Mouse (Mus musculus) megakaryocyte, embryonic 14.5 days (primary cell): ENCODE results near the gene Aldh3a2.

Source experiments
- FLI1 ChIP-seq: IDR thresholded peaks from 2 replicates; pipeline ENCODE4 v1.6.1; 2012; ENCODE audit warnings: low read length, inconsistent platforms, mixed read lengths
- GATA1 ChIP-seq: IDR thresholded peaks from 3 replicates; pipeline ENCODE4 v1.6.1; 2012; ENCODE audit warnings: mixed read lengths, low read length, inconsistent platforms, borderline replicate concordance

DNA sequence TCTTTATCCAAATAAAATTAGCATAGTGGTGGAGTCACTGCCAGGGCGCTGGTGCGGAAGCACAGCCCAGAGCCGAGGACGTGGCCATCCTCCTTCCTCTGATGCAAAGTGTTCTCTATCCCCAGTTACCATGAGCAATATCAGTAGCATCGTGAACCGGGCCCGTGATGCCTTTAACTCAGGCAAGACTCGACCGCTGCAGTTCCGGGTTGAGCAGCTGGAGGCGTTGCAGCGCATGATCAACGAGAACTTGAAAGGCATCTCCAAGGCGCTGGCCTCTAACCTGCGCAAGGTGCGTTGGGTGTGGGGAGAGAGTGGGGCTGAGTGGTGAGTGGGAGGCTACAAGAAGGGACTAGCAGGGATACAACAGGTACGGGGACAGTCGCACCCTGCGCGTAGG, 55.2 kb downstream of the Aldh3a2 start:
- TF ChIP-seq GATA1: no peak
- no peak for TF ChIP-seq FLI1
